Mouse (Mus musculus) frontal cortex, postnatal 14 days (tissue): ENCODE results near the gene B4galnt4.

Experiments
- DNase-seq, 2 experiments: peaks; one replicate each; pipeline ENCODE4 v3.0.0; 2022; ENCODE audit warnings: low spot score in 2 of 2

B4galnt4 gene

GRCm38 (mm10) chr7:141041661-141042060, 19.2 kb upstream of the B4galnt4 start:
- no peak for DNase-seq

- DNase-seq, result no peak
Measured at GRCm38 (mm10) chr7:141042539-141042938, 18.4 kb upstream of the B4galnt4 start.

GRCm38 (mm10) chr7:141046931-141047580, 13.8 kb upstream of the B4galnt4 start:
- DNase-seq, result no peak

GRCm38 (mm10) chr7:141047581-141048225, 13.2 kb upstream of the B4galnt4 start:
- peak in 1 of 2 experiments; percentile 53 for DNase-seq

- DNase-seq, result peak in 1 of 2 experiments; percentile 87
Measured at GRCm38 (mm10) chr7:141048226-141049218, 12.4 kb upstream of the B4galnt4 start.

GRCm38 (mm10) chr7:141049326-141049725, 11.6 kb upstream of the B4galnt4 start:
- no peak for DNase-seq

GRCm38 (mm10) chr7:141051060-141051685, 9.7 kb upstream of the B4galnt4 start:
- no peak for DNase-seq

- DNase-seq, result no peak
Measured at GRCm38 (mm10) chr7:141052016-141052415, 8.9 kb upstream of the B4galnt4 start.

GRCm38 (mm10) chr7:141052421-141052820, 8.5 kb upstream of the B4galnt4 start:
- DNase-seq, result no peak

- DNase-seq, result no peak
Measured at GRCm38 (mm10) chr7:141055785-141056184, 5.1 kb upstream of the B4galnt4 start.

- DNase-seq, result no peak
Measured at GRCm38 (mm10) chr7:141056976-141057375, 3.9 kb upstream of the B4galnt4 start.

- DNase-seq, result no peak
Measured at GRCm38 (mm10) chr7:141057541-141057940, 3.4 kb upstream of the B4galnt4 start.

GRCm38 (mm10) chr7:141058601-141059341, 2.1 kb upstream of the B4galnt4 start:
- DNase-seq, result no peak

- DNase-seq, result no peak
Measured at GRCm38 (mm10) chr7:141059929-141060328, 975 bp upstream of the B4galnt4 start.

- no peak for DNase-seq
Measured at GRCm38 (mm10) chr7:141061269-141061692, 377 bp downstream of the B4galnt4 start.

GRCm38 (mm10) chr7:141062525-141062924, 1.6 kb downstream of the B4galnt4 start:
- no peak for DNase-seq

- no peak for DNase-seq
Measured at GRCm38 (mm10) chr7:141063353-141063752, 2.4 kb downstream of the B4galnt4 start.

- no peak for DNase-seq
Measured at GRCm38 (mm10) chr7:141064175-141064574, 3.3 kb downstream of the B4galnt4 start.

GRCm38 (mm10) chr7:141064576-141064975, 3.7 kb downstream of the B4galnt4 start:
- DNase-seq, result no peak

- DNase-seq, result no peak
Measured at GRCm38 (mm10) chr7:141068351-141068750, 7.4 kb downstream of the B4galnt4 start.
